In the genomic region with DNA sequence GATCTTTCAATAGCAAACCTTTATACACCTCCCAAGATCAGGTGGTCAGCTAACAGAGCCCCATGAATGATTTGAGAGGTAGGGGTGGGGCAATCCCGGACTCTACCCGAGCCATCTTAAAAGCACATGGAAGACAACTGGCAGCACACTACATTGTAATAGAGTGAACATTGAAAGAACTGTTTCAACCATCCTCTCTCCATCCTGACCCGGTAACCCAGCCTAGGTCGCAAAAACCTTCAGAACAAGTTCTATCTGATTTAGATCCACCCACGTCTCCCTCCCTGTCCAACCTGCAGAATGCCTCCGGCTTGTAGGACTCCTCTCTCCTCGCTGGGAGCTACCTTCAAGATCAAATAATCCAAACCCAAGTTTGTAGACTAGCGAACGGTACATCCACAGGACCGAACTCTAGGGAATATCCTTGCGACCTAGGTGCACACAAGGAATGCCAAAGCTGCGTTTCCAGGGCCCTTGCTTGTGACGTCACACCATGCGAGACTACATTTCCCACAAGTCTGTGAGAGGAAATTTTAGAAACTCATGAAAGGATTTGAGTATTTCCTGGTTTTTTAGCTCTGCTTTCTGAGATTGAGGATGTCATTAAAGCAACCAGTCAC, we compare ENCODE assay signal across 8 mouse cellular contexts. TPM values are rescaled to one million over a fixed set of nuclear protein-coding genes. Genes with fewer than 3 reads are reported as not detected.
DNase-seq lines count a peak whose midpoint lies in the region; ATAC-seq lines count a peak whose summit lies in the region.

A gene (minus strand): TSS at position 466 of the 620 bp plus-strand sequence.

- H3K4me3 ChIP-seq in intestine, embryonic 15.5 days (replicated peaks), result peak within 1 kb of the TSS; percentile 51

- peak within 1 kb of the TSS; percentile 67 for H3K4me2 ChIP-seq in intestine, embryonic 15.5 days (replicated peaks)

- H3K9ac ChIP-seq in intestine, embryonic 15.5 days, result peak within 1 kb of the TSS; percentile 51

- intact Hi-C loops in gastrocnemius, postnatal 36 days (cut with DNase I), result no loop called here
- intact Hi-C loops in left cerebral cortex, postnatal 14 days (cut with DNase I), result no loop called here

- H3K36me3 ChIP-seq in intestine, embryonic 15.5 days, result no peaks in the 10 kb centered on the region

- peak; percentile 95 for ATAC-seq in intestine, embryonic 15.5 days
- peak; percentile 92 for ATAC-seq in megakaryocyte-erythroid progenitor cell, adult 5-6 weeks (replicated peaks; ENCODE audit: low FRiP score, low TSS enrichment, poor library complexity, severe bottlenecking)
- ATAC-seq in erythroid progenitor cell, adult 5-6 weeks (replicated peaks; ENCODE audit: low FRiP score, poor library complexity, severe bottlenecking), result no peak

- peak; percentile 82 for DNase-seq in adipocyte (ENCODE audit: low spot score)
- peak; percentile 88 for DNase-seq in embryo, embryonic 10 days (ENCODE audit: low spot score)
- DNase-seq in gastrocnemius, postnatal 36 days, result peak; percentile 35 to 50
- DNase-seq in left cerebral cortex, postnatal 14 days (ENCODE audit: low spot score in 2 of 2), result peak; percentile 80 to 84
- peak; percentile 70 for DNase-seq in right cerebral cortex, postnatal 14 days

- 1% methylated on average over 14 of the region's 14 CpGs for WGBS in intestine, embryonic 15.5 days

- no peaks in the 10 kb centered on the region for H3K9me3 ChIP-seq in intestine, embryonic 15.5 days

- H3K4me1 ChIP-seq in intestine, embryonic 15.5 days (replicated peaks), result peaks cover 3% of the 10 kb centered on the region; the same call in 1 of the 2 replicates

- H3K27me3 ChIP-seq in intestine, embryonic 15.5 days (replicated peaks), result no peaks in the 10 kb centered on the region

- H3K27ac ChIP-seq in intestine, embryonic 15.5 days, result no peak within 1 kb of the TSS

RNA-seq across cellular contexts. Expression of the gene that starts here (rescaled TPM):
- total RNA-seq in gastrocnemius, postnatal 36 days (2021), result 1 to 10 TPM; 2.2 to 3.5 TPM
- polyA plus RNA-seq in intestine, embryonic 15.5 days (2015; fragmentation: Nextera tagmentation; extraction: Ambion mirVana), result 3.6 and 5.7 TPM in 2 replicates
- 1 to 10 TPM; 3.5 to 4.9 TPM for total RNA-seq in left cerebral cortex, postnatal 14 days (2021)
- 1.0 and 2.0 TPM in 2 replicates for total RNA-seq in megakaryocyte-erythroid progenitor cell, adult 5-6 weeks (2014; fragmentation: Nextera tagmentation)
- total RNA-seq in megakaryocyte-erythroid progenitor cell, adult 5-6 weeks (2017), result 1.6 and 7.2 TPM in 2 replicates
- not detected in 2 replicates for total RNA-seq in erythroid progenitor cell, adult 5-6 weeks (2015; ENCODE audit: low replicate concordance)
- 2.5 TPM in 1 of 2 replicates, not detected in the other for total RNA-seq in erythroid progenitor cell, adult 5-6 weeks (2017; ENCODE audit: low replicate concordance)
